Mouse (Mus musculus) liver, embryonic 14.5 days (tissue): Measurements from ENCODE around the gene Sycp2l. TPM values are rescaled to one million over a fixed set of nuclear protein-coding genes. Genes with fewer than 3 reads are reported as not detected.

Source experiments
- ATAC-seq: fragments of 200-750 bp; cut with Nextera tagmentation; 2 replicates; pipeline ENCODE4 v1.8.0; 2017; ENCODE audit warnings: moderate number of reproducible peaks, mild to moderate bottlenecking, moderate library complexity; ENCODE audit not compliant: insufficient read depth
- DNase-seq, 3 experiments: peaks; one replicate each; pipeline ENCODE4 v3.0.0-alpha.2; 2012 to 2013; ENCODE audit warnings: low read depth in 3 of 3, low spot score in 3 of 3
- H3K27ac ChIP-seq: fragments of 300-500 bp; sonication (generic); 2 replicates; pipeline ENCODE4 v1.5.1; 2014; ENCODE audit warnings: moderate library complexity, mild to moderate bottlenecking, control low read depth, inconsistent platforms
- H3K27me3 ChIP-seq: fragments of 300-500 bp; sonication (generic); 2 replicates; pipeline ENCODE4 v1.6.1; 2014; ENCODE audit warnings: mild to moderate bottlenecking, low read length, moderate library complexity; ENCODE audit not compliant: control insufficient read depth, insufficient read depth
- H3K36me3 ChIP-seq: fragments of 300-500 bp; sonication (generic); replicated peaks from 2 replicates; pipeline ENCODE4 v1.6.1; 2014; ENCODE audit warnings: low read depth; ENCODE audit not compliant: control insufficient read depth, insufficient read depth
- H3K4me1 ChIP-seq, 2 experiments: fragments of 200-500 bp in 1 of 2; fragments of 300-500 bp in 1 of 2; sonication (generic) in 1 of 2; replicated peaks; 2 replicates each; pipeline ENCODE4 v1.6.1; 2012 to 2014; ENCODE audit warnings: antibody characterized with exemption in 1 of 2, inconsistent platforms in 1 of 2, low read length in 1 of 2; ENCODE audit not compliant: control insufficient read depth in 2 of 2, insufficient read depth in 2 of 2
- H3K4me2 ChIP-seq: fragments of 300-500 bp; sonication (generic); 2 replicates; pipeline ENCODE4 v1.6.1; 2014; ENCODE audit warnings: low read depth, mild to moderate bottlenecking, control low read depth, moderate library complexity
- H3K4me3 ChIP-seq, 2 experiments: fragments of 200-500 bp in 1 of 2; fragments of 300-500 bp in 1 of 2; sonication (generic) in 1 of 2; 2 replicates each; pipeline ENCODE4 v1.5.1; 2012 to 2014; ENCODE audit warnings: low read depth in 2 of 2, low read length in 2 of 2, mild to moderate bottlenecking in 2 of 2, control low read depth in 1 of 2, inconsistent platforms in 1 of 2, moderate library complexity in 1 of 2; ENCODE audit not compliant: insufficient read depth in 1 of 2
- H3K9ac ChIP-seq: fragments of 300-500 bp; sonication (generic); replicated peaks from 2 replicates; pipeline ENCODE4 v1.6.1; 2014; ENCODE audit warnings: mild to moderate bottlenecking, control low read depth, moderate library complexity
- H3K9me3 ChIP-seq: fragments of 300-500 bp; sonication (generic); 2 replicates; pipeline ENCODE4 v1.6.1; 2016; ENCODE audit warnings: low read length, mixed read lengths; ENCODE audit not compliant: control insufficient read depth
- CTCF ChIP-seq: IDR thresholded peaks from 2 replicates; pipeline ENCODE4 v1.5.1; 2016; ENCODE audit warnings: antibody characterized with exemption, low read depth, control low read depth
- EP300 ChIP-seq: IDR thresholded peaks from 2 replicates; pipeline ENCODE4 v1.6.1; 2016; ENCODE audit warnings: antibody characterized with exemption, low read depth
- WGBS: fragments of 180-500 bp; shearing (Covaris S2); extraction: QIAGEN DNeasy Blood & Tissue Kit; methylation state at CpG from one replicate; pipeline ENCODE4 v1.1.7; 2014; ENCODE audit not compliant: insufficient replicate concordance; 5-methylcytosine and 5-hydroxymethylcytosine counted together
- polyA plus RNA-seq, 2 experiments: library from polyadenylated mRNA; depleted of rRNA in 1 of 2; stranded (reverse) in 1 of 2; unstranded in 1 of 2; fragments of >200 nt; fragmentation: Nextera tagmentation in 1 of 2; extraction: Ambion mirVana in 1 of 2; gene quantifications; 2 replicates each; pipeline versions ENCODE4 v1.2.1 to v1.2.3; 2012 to 2014

Gene Sycp2l
- polyA plus RNA-seq, 2 experiments = not detected

GRCm38 (mm10) chr13:41098325-41098724, 15.8 kb upstream of the Sycp2l start:
- H3K9me3 ChIP-seq = no peaks in the 10 kb centered on the region
- H3K27ac ChIP-seq = no peak overlapping the region
- no peak for TF ChIP-seq EP300
- TF ChIP-seq CTCF = no peak
- DNase-seq (no peak), ATAC-seq (no peak)
- peaks cover 6 to 13% of the 10 kb centered on the region in 2 experiments; a peak in 3 of 4 replicates for H3K4me1 ChIP-seq
- H3K36me3 ChIP-seq = no peaks in the 10 kb centered on the region
- WGBS = 23% methylated on average over 15 of the region's 15 CpGs
- H3K4me3 ChIP-seq = peak overlapping the region in 1 of 2 experiments; percentile 17; a peak in 1 of 4 replicates
- H3K27me3 ChIP-seq = no peaks in the 10 kb centered on the region
- no peak overlapping the region for H3K9ac ChIP-seq
- H3K4me2 ChIP-seq = peak overlapping the region; percentile 26; the same call in 1 of the 2 replicates

DNA sequence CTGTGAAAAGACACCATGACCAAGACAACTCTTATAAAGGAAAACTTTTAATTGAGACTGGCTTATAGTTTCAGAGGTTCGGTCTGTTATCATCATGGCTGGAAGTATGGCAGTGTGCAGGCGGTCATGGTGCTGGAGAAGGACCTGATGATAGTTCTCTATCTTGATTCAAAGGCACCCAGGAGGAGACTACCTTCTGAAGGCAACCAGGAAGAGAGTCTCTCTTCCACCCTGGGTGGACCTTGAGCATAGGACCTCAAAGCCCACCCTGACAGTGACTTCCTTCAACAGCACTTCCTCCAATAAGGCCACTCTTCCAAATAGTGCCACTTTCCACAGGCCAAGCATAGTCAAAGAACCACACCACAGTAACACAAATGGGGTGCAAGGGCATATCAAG, 14.1 kb upstream of the Sycp2l start:
- H3K9ac ChIP-seq = no peak overlapping the region
- TF ChIP-seq EP300 (no peak), CTCF (no peak)
- DNase-seq (no peak), ATAC-seq (no peak)
- H3K4me3 ChIP-seq = no peak overlapping the region
- no peaks in the 10 kb centered on the region for H3K27me3 ChIP-seq
- H3K36me3 ChIP-seq = no peaks in the 10 kb centered on the region
- H3K27ac ChIP-seq = no peak overlapping the region
- H3K4me2 ChIP-seq = no peak overlapping the region
- WGBS = 76% methylated on average over 2 of the region's 2 CpGs
- peaks cover 9 to 26% of the 10 kb centered on the region in 2 experiments for H3K4me1 ChIP-seq
- no peaks in the 10 kb centered on the region for H3K9me3 ChIP-seq

DNA sequence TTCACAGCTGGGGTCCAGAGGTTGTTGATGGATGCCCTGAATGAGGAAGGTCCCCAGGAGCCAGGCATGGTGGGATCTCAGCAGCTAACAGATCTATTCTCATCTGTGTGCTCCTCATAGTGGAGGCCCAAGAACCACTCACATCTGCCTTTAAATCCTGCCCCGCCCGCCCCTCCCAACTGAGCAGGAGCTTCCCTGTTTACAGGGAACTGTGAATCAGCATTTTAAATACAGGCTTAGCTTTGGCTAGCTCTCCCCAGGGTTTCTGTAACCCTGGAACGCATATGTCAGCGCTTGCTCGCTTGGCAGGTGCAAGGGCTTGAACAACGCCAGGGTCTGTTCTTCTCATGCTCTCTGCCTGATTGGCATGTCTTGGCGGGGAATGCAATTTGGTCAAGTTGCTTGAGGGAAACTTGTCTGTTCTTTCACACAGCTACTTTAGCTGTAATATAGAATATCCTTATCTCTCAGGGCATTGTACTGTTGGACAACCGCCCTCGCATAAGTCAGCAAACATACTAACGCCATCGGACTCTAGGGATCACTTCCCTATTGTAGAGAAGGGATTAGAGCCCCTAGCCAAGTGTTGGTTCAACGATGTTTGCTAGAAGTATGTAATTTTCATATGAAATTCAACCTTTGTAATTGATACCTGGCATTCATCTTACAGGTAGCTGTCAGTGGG, 10.1 kb upstream of the Sycp2l start:
- peak; percentile 89 for ATAC-seq
- DNase-seq = peak in 2 of 3 experiments; percentile 26 to 34
- peak overlapping the region; percentile 43 for H3K27ac ChIP-seq
- H3K4me1 ChIP-seq = peaks cover 3 to 13% of the 10 kb centered on the region in 2 experiments; a peak in 3 of 4 replicates
- no peaks in the 10 kb centered on the region for H3K9me3 ChIP-seq
- WGBS = 55% methylated on average over 12 of the region's 12 CpGs
- H3K9ac ChIP-seq = no peak overlapping the region
- peak overlapping the region; percentile 24; the same call in 1 of the 2 replicates for H3K4me2 ChIP-seq
- H3K4me3 ChIP-seq = no peak overlapping the region
- no peaks in the 10 kb centered on the region for H3K27me3 ChIP-seq
- no peaks in the 10 kb centered on the region for H3K36me3 ChIP-seq
- no peak for TF ChIP-seq EP300
- no peak for TF ChIP-seq CTCF

GRCm38 (mm10) chr13:41105541-41105940, 8.6 kb upstream of the Sycp2l start:
- Histone ChIP-seq H3K9ac (no peak overlapping the region), H3K36me3 (no peaks in the 10 kb centered on the region), H3K4me2 (no peak overlapping the region), H3K27ac (no peak overlapping the region), H3K4me3 (no peak overlapping the region), H3K27me3 (no peaks in the 10 kb centered on the region; the same call in 1 of the 2 replicates), H3K4me1 (peaks cover 3 to 13% of the 10 kb centered on the region in 2 experiments; a peak in 3 of 4 replicates), H3K9me3 (no peaks in the 10 kb centered on the region)
- TF ChIP-seq EP300 (no peak), CTCF (no peak)
- ATAC-seq (no peak), DNase-seq (no peak)
- WGBS = 80% methylated on average over 13 of the region's 13 CpGs

DNA sequence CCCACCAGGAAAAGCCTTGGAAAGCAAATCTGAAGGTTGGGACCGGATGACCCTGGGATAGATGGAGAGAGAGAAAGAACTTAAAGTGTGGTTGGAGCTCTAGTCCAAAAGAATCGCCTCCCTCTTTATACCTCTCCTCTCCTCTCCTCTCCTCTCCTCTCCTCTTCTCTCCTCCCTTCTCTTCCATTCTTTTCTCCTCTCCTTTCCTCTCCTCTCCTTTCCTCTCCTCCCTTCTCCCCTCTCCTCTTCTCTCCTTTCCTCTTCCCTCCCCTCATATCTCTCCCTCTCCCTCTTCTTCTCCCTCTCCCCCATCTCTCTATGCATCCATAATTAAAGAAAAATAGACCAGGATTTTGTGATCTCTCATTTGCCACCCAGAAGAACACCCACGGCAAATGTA, 3.2 kb upstream of the Sycp2l start, which contains the start of gene Gcm2:
Gcm2 (minus strand) TSS at position 101 of the 400 bp plus-strand sequence.
- Histone ChIP-seq H3K4me3 (no peak within 1 kb of the TSS), H3K9ac (no peak within 1 kb of the TSS), H3K9me3 (no peaks in the 10 kb centered on the region), H3K4me2 (no peak within 1 kb of the TSS), H3K4me1 (no peaks in the 10 kb centered on the region), H3K27ac (no peak within 1 kb of the TSS), H3K27me3 (peaks cover 4% of the 10 kb centered on the region; the same call in 1 of the 2 replicates), H3K36me3 (no peaks in the 10 kb centered on the region)
- 46% methylated on average over 3 of the region's 3 CpGs for WGBS
- no peak for TF ChIP-seq CTCF
- no peak for TF ChIP-seq EP300
- DNase-seq = no peak
- no peak for ATAC-seq
